7 mouse cellular contexts compared by ENCODE assay signal in the genomic region with DNA sequence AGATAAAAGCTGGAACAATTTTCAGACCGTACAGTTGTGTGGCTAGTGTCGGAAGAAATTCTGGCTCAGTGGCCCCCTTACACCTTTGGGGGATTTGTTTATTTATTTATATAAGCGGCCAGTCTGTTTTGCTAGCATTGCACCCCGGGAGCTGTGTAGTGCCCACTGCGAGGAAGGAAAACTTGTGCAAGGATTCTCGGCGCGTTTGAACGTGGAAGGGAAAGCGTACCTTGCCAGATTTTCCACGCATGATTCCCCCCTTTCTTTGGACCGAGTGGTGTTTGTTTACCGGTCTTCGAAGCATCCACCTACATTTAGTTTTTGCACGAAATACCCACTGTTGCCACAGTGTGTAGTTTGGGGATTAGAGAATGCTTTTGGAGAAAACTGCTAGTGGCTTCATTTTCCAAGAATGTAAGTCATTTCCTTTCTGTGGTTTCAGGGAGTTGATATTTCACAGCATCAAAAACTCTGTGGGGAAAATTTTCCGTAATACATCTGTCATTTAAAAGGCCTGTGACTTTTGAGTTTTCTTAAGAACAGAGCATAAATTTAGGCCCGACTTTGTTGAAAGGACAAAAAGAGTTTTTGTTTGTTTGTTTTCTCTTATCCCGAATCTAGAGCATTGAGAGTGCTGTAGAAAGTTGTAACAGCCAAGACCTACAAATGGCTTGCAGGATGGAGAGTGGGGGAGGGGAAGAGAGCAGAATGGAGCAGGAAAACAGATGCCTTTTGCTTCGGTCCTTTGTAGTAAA. TPM values are rescaled to one million over a fixed set of nuclear protein-coding genes. Genes with fewer than 3 reads are reported as not detected.
A peak's percentile ranks its signal among the peaks of the same experiment; 100 is the strongest.
DNase-seq lines count a peak whose midpoint lies in the region; ATAC-seq and TF ChIP-seq lines count a peak whose summit lies in the region.

No protein-coding gene starts in this region.

- 3% methylated on average over 19 of the region's 19 CpGs for WGBS in forebrain, embryonic 10.5 days
- 4% methylated on average over 19 of the region's 19 CpGs for whole genome bisulfite sequencing in intestine, embryonic 15.5 days
- WGBS in macrophage (ENCODE audit: missing documents) = 8% methylated on average over 19 of the region's 19 CpGs

- no peak for TF ChIP-seq CTCF in CH12.LX (conservative IDR thresholded peaks at IDR 0.05 in 1 of 2, IDR thresholded peaks at IDR 0.05 in 1 of 2; ENCODE audit: low read depth in 2 of 2, low read length in 2 of 2)

- no peak for TF ChIP-seq EP300 in CH12.LX (IDR thresholded peaks at IDR 0.05; ENCODE audit: low read length)

- TF ChIP-seq POLR2A in CH12.LX (IDR thresholded peaks at IDR 0.05; ENCODE audit: low read depth, low read length) = no peak

- in situ Hi-C loops in CH12.LX (cut with MboI; ENCODE audit: low pct_ligation_motif_present, low pct_unique_long_range_greater_than_20kb, low sequenced_read_pairs) = no loop called here

- peak overlapping the region; percentile 62 for H3K4me2 ChIP-seq in CH12.LX (ENCODE audit: insufficient read depth, low read depth, poor library complexity, severe bottlenecking)
- peak overlapping the region; percentile 72 for H3K4me2 ChIP-seq in intestine, embryonic 15.5 days (replicated peaks)

- ATAC-seq in intestine, embryonic 15.5 days = no peak

- no peaks in the 10 kb centered on the region for H3K9me3 ChIP-seq in CH12.LX (replicated peaks; ENCODE audit: low read length)
- H3K9me3 ChIP-seq in forebrain, embryonic 10.5 days = no peaks in the 10 kb centered on the region
- H3K9me3 ChIP-seq in intestine, embryonic 15.5 days = no peaks in the 10 kb centered on the region

- H3K36me3 ChIP-seq in CH12.LX (replicated peaks in 1 of 2; ENCODE audit: control insufficient read depth in 1 of 2, insufficient read depth in 1 of 2, low read length in 1 of 2) (no peaks in the 10 kb centered on the region), macrophage (ENCODE audit: inconsistent target) (no peaks in the 10 kb centered on the region)
- no peaks in the 10 kb centered on the region for H3K36me3 ChIP-seq in forebrain, embryonic 10.5 days (replicated peaks)
- no peaks in the 10 kb centered on the region for H3K36me3 ChIP-seq in intestine, embryonic 15.5 days

- no peak overlapping the region for H3K27ac ChIP-seq in CH12.LX (ENCODE audit: insufficient read depth, low read depth)
- peak overlapping the region; percentile 96 for H3K27ac ChIP-seq in forebrain, embryonic 10.5 days
- peak overlapping the region; percentile 97; the same call in 1 of the 2 replicates for H3K27ac ChIP-seq in intestine, embryonic 15.5 days
- peak overlapping the region; percentile 15; the same call in 1 of the 2 replicates for H3K27ac ChIP-seq in macrophage

- dilution Hi-C loops in CH12.LX (cut with MboI; ENCODE audit: extremely low pct_ligation_motif_present, extremely low pct_unique_long_range_greater_than_20kb, low sequenced_read_pairs) = no loop called here

- H3K27me3 ChIP-seq in CH12.LX (replicated peaks) = peaks cover 4% of the 10 kb centered on the region
- H3K27me3 ChIP-seq in forebrain, embryonic 10.5 days (ENCODE audit: poor library complexity, severe bottlenecking) = no peaks in the 10 kb centered on the region
- no peaks in the 10 kb centered on the region for H3K27me3 ChIP-seq in intestine, embryonic 15.5 days (replicated peaks)

- H3K9ac ChIP-seq in CH12.LX (ENCODE audit: insufficient read depth, low read depth) = peak overlapping the region; percentile 61
- H3K9ac ChIP-seq in intestine, embryonic 15.5 days = peak overlapping the region; percentile 73

- peaks cover 6 to 44% of the 10 kb centered on the region in 2 experiments for H3K4me1 ChIP-seq in CH12.LX (ENCODE audit: control insufficient read depth in 1 of 2, insufficient read depth in 2 of 2)
- H3K4me1 ChIP-seq in forebrain, embryonic 10.5 days = peaks cover 55% of the 10 kb centered on the region
- H3K4me1 ChIP-seq in intestine, embryonic 15.5 days (replicated peaks) = peaks cover 4% of the 10 kb centered on the region; the same call in 1 of the 2 replicates

- TF ChIP-seq RAD21 in CH12.LX (IDR thresholded peaks at IDR 0.05; ENCODE audit: low read depth, low read length) = no peak

- no peaks in the 10 kb centered on the region for H3K79me2 ChIP-seq in CH12.LX (replicated peaks; ENCODE audit: control insufficient read depth, extremely low read depth, insufficient read depth, poor library complexity, severe bottlenecking)
- peaks cover 45% of the 10 kb centered on the region for H3K79me2 ChIP-seq in macrophage (ENCODE audit: inconsistent target)

- peak overlapping the region; percentile 41 to 69 (median 63) for H3K4me3 ChIP-seq in CH12.LX (replicated peaks in 1 of 3; ENCODE audit: low read depth in 2 of 3, low read length in 2 of 3, poor library complexity in 1 of 3)
- H3K4me3 ChIP-seq in forebrain, embryonic 10.5 days = peak overlapping the region; percentile 84
- H3K4me3 ChIP-seq in intestine, embryonic 15.5 days (replicated peaks) = peak overlapping the region; percentile 70
- H3K4me3 ChIP-seq in macrophage (ENCODE audit: inconsistent target) = peak overlapping the region; percentile 59

- DNase-seq in 416B (ENCODE audit: low read depth) (peak; percentile 46), CH12.LX (ENCODE audit: extremely low read depth) (no peak)
- DNase-seq in forebrain, embryonic 10.5 days (ENCODE audit: extremely low spot score, low spot score) = no peak
- DNase-seq in thymus, postnatal 4 days = peak; percentile 28
- DNase-seq in urinary bladder, adult 18-20 months (ENCODE audit: low spot score in 2 of 2) = no peak

TF ChIP-seq in CH12.LX, 34 proteins besides CTCF, POLR2A, EP300 and RAD21:
- no peak for TF ChIP-seq MAZ (IDR thresholded peaks at IDR 0.05; ENCODE audit: low read depth, low read length)
- no peak for TF ChIP-seq USF1 (IDR thresholded peaks at IDR 0.05; ENCODE audit: low read depth, low read length)
- no peak for TF ChIP-seq ZKSCAN1 (IDR thresholded peaks at IDR 0.05; ENCODE audit: borderline replicate concordance, low read depth, low read length)
- no peak for TF ChIP-seq E2F4 (IDR thresholded peaks at IDR 0.05; ENCODE audit: insufficient replicate concordance, low read depth, low read length)
- TF ChIP-seq ZMIZ1 (IDR thresholded peaks at IDR 0.05; ENCODE audit: low read depth, low read length) = no peak
- TF ChIP-seq CHD2 (IDR thresholded peaks at IDR 0.05; ENCODE audit: low read length) = no peak
- no peak for TF ChIP-seq ZNF384 (IDR thresholded peaks at IDR 0.05; ENCODE audit: low read depth, low read length)
- TF ChIP-seq HCFC1 (IDR thresholded peaks at IDR 0.05; ENCODE audit: low read depth, low read length) = no peak
- no peak for TF ChIP-seq JUN (IDR thresholded peaks at IDR 0.05; ENCODE audit: insufficient read depth, low read depth, low read length)
- TF ChIP-seq UBTF (IDR thresholded peaks at IDR 0.05; ENCODE audit: low read depth, low read length) = no peak
- TF ChIP-seq ELF1 (IDR thresholded peaks at IDR 0.05; ENCODE audit: low read depth, low read length) = no peak
- no peak for TF ChIP-seq MAX (IDR thresholded peaks at IDR 0.05; ENCODE audit: low read length)
- TF ChIP-seq CHD1 (IDR thresholded peaks at IDR 0.05; ENCODE audit: low read depth, low read length) = no peak

RNA-seq across cellular contexts. Expression of a gene that starts 1.2 kb away (rescaled TPM):
- total RNA-seq in CH12.LX (2012; rRNA removed) (2.5 and 2.7 TPM in 2 replicates), CH12.LX (2014; rRNA removed) (3.1 and 3.5 TPM in 2 replicates)
- polyA plus RNA-seq in CH12.LX (2012; ENCODE audit: insufficient read length, low read depth) (4.5 and 4.7 TPM in 2 replicates), macrophage (2018) (8.2 to 24.7 TPM (median 13.3 TPM) in 3 replicates)
- polyA plus RNA-seq in forebrain, embryonic 10.5 days (2016; fragmentation: Nextera tagmentation; extraction: Ambion mirVana) = 25.1 and 27.8 TPM in 2 replicates
- 14.1 and 14.4 TPM in 2 replicates for polyA plus RNA-seq in intestine, embryonic 15.5 days (2015; fragmentation: Nextera tagmentation; extraction: Ambion mirVana)
- 100 to 1,000 TPM in 7 of 26 experiments, 10 to 100 TPM in 12, 1 to 10 TPM in 7; 3.4 to 642 (median 31.4) TPM for total RNA-seq in macrophage (2018; cell fraction: chromatin; rRNA removed)
- 100 to 1,000 TPM in 3 of 26 experiments, 10 to 100 TPM in 13, 1 to 10 TPM in 10; 1.8 to 163 (median 14.7) TPM for total RNA-seq in macrophage (2018; cell fraction: cytosol; rRNA removed)
- total RNA-seq in macrophage (2018; cell fraction: nucleus; rRNA removed) = 100 to 1,000 TPM in 5 of 26 experiments, 10 to 100 TPM in 13, 1 to 10 TPM in 8; 2.4 to 319 (median 26.0) TPM

Comparison
In these comparisons a context has a peak if more than half of its experiments do, and no peak if none do; other contexts are left out.
1. DNase-seq: peak in 416B (single experiment) and thymus, postnatal 4 days (single experiment); none in CH12.LX (single experiment), forebrain, embryonic 10.5 days (single experiment) and urinary bladder, adult 18-20 months (0 of 2).
2. Peak in every context shown above with its lines, with median percentiles within 50 percentile points of each other: H3K4me3 ChIP-seq.